Mouse (Mus musculus): ENCODE measurements around the gene Ndufa5.
A peak's percentile ranks its signal among the peaks of the same experiment; 100 is the strongest.

Gene Ndufa5

DNA sequence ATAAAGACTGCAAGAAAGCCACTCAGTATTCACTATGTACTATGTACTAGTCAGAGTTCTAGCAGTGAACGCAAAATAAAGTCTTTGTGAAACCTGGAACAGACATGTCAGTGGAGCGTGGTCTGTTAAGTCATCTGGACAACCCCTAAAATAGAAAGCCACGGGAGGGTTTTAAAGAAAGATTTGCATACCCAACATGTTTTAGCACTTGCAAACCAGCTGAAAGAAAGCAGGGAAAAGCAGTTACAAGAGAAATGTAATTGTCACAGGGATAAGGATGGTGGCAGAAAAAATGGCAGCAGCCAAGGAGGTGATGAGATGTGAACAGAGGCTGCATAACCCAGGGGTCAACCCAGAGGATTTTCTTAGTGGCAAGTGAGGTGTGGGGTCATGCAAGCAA lies 2.1 kb downstream of the Ndufa5 start:
- DNase-seq (ENCODE audit: low read depth) = no peak

DNA sequence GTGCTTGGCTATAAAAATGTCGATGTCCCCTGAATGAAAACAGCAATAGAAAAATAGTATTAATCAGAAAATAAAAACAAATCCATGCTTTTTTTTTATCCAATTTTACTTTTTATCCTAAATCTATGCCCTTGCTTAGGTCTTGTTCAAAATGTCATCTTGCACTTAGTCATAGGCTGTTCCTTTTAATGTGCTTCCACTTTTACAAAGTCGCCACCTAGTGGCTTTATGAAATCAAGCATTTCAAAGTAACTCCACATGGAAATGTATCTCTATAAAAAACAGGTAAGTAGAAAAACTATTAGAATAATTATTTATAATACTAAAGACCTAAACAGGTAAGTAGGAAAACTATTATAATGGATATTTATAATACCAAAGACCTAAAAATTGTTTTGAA lies 11.6 kb downstream of the Ndufa5 start:
- DNase-seq (ENCODE audit: low read depth) = no peak

DNA sequence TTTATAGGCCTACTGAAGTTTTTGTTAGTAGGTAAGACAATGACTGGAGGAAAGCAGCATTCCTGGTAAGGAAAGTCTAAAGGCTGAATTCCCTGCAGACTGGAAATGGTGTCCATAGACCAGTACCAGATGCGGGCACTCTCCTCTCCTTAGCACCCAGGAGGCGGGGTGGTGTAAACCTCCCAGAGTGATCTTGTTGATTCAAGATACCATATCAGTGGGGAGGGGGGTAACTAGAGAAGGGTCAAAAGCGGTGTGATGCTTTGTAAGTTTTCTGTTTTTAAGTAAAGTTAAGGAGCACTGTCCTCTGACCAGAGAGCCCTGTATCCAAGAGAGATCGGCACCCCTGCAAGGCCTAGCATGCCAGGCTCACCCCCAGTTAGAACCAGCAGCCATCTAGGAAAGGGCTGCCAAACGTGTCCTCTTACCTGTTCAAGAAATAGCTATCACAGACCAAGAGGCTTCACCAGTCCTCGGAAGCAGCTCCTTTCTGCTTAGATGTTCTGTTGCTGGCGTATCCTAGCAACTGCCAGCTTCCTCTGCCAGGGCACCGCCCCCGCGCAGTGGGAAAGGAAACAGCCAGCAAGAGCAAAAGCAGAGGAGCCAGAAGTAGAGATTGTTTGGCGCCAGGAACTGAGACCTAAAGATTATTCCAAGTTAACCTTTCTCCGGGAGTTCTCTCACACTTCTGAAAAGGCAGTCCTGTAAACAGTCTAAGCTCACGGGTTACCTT lies 13.1 kb downstream of the Ndufa5 start, which contains the start of gene Iqub:
TSS of gene Iqub (minus strand) at position 516 of the 733 bp plus-strand sequence.
- no peak for DNase-seq (ENCODE audit: low read depth)

DNA sequence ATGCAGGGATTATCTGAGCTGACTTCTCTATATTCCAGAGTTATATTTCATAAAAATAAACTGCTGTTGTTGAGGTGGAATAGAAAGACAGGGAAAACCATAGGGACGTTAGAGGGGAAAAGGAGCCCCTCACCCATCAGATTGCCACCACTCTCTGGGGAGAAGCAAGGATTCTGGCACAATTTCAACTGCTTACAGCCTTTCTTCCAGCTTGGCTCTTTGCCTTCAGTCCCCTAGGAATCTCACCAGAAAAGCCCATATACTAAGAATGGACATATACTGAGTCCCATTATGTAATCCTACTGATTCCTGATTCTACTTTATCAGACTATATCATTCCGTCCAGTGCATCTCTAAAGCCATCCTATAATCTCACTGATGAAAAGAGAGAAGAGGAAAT lies 23.7 kb downstream of the Ndufa5 start:
- DNase-seq (ENCODE audit: low read depth) = no peak

DNA sequence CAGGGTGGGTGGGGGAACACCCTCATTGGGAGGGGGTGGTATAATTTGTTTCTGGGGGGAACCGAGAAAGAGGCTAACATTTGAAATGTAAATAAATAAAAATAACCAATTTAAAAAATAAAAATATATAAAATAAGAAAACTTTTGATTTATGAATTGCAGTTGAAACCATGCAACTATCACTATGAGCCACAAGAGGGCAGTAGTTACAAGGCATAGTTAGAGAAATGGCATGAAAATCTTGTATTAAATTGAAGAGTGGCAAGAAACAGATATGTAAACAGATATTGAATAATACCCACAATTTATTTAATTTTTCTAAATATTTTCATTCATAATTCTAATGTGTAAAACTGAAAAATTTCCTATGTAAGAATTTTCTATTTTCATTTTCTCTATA lies 37.5 kb downstream of the Ndufa5 start:
- DNase-seq (ENCODE audit: low read depth) = peak; percentile 4

DNA sequence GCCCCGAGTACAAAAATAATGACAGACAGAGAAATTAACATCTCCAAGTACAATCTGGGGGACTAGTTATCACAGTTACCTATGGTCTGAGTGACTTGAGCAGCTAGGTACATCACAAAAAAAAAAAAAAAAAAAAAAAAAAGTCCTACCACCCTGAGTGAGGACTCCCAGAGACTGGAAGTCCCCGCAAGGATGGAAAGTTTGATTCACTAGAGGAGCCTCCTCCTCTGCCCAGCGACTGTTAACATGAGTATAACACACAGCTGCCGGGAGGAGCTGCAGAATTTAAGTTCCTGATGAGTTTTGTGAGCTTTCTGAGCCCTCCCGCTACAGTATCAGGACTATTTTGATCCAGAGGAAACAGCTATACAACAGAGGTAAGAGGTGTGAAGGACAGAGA lies 41.3 kb downstream of the Ndufa5 start:
- no peak for DNase-seq (ENCODE audit: low read depth)

DNA sequence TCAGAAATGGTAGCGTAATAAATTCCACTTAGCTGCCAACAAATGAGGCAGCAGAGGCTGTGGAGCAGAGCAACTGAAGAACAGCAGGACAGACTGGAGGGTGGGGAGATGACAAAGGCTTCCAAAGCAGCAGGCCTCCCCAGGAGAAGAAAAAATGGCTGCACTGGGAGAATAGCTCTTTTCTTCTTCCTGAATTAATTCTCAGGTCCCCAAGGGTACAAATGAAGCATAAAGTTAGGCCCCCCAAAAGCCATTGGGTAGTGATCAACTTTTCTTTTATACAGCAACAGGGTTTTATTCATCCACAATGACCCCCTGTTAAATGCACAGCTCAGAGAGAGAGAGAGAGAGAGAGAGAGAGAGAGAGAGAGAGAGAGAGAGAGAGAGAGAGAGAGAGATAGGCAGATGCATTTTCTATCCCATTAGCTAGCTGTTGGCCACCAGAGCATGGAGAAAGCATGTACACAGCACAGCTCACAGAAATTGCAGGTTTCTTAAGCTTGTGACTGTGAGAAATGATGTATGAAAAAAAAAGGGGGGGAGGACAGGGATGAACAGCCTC lies 57.2 kb downstream of the Ndufa5 start:
- no peak for DNase-seq (ENCODE audit: low read depth)

DNA sequence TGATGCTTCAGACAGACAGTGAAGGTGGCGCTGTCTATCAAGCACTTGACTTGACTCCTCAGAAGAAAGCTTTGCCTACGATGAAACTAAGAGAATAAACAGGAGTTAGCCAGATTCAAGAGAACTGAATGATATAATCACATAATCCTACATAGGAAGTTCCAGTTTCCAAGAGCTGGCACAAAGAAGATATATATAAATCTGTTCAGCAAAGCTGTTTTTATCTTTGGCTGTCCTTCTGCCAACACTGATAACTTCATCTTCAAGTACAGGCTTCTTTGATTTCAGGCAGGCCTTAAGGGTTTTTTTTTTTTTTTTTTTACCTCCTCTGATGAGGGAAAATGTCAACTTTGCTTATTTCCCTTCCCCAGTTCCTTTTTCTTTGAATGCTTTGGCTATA lies 57.7 kb downstream of the Ndufa5 start:
- DNase-seq (ENCODE audit: low read depth) = no peak
